Mouse (Mus musculus): ENCODE data around the gene Wbp2.

Gene Wbp2

GRCm38 (mm10) chr11:116091591-116091990, 4.8 kb upstream of the Wbp2 start:
- DNase-seq (ENCODE audit: low read depth, low spot score), result no peak

- no peak for DNase-seq (ENCODE audit: low read depth, low spot score)
Observed at GRCm38 (mm10) chr11:116089545-116089944, 2.8 kb upstream of the Wbp2 start.

- no peak for DNase-seq (ENCODE audit: low read depth, low spot score)
Observed at GRCm38 (mm10) chr11:116088741-116089394, 2.1 kb upstream of the Wbp2 start.

DNA sequence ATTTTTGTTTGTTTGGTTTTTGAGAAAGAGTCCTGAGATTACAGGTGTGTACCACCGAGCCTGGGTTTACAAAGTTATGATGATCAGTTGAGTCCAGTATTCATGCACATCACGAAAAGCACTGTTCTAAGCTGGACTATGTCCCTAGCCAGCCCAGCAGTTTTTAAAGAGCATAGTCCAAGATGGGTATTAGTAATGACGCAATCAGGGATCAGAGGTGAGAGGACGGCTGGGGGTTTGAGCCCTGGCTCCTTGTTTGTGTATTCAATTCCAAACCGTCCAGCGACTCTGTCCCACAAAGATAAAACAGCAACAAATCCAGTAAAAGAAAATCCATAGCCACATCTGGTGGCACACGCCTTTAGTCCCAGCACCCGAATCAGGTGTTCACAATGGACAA, 1.4 kb upstream of the Wbp2 start:
- DNase-seq (ENCODE audit: low read depth, low spot score), result no peak

DNA sequence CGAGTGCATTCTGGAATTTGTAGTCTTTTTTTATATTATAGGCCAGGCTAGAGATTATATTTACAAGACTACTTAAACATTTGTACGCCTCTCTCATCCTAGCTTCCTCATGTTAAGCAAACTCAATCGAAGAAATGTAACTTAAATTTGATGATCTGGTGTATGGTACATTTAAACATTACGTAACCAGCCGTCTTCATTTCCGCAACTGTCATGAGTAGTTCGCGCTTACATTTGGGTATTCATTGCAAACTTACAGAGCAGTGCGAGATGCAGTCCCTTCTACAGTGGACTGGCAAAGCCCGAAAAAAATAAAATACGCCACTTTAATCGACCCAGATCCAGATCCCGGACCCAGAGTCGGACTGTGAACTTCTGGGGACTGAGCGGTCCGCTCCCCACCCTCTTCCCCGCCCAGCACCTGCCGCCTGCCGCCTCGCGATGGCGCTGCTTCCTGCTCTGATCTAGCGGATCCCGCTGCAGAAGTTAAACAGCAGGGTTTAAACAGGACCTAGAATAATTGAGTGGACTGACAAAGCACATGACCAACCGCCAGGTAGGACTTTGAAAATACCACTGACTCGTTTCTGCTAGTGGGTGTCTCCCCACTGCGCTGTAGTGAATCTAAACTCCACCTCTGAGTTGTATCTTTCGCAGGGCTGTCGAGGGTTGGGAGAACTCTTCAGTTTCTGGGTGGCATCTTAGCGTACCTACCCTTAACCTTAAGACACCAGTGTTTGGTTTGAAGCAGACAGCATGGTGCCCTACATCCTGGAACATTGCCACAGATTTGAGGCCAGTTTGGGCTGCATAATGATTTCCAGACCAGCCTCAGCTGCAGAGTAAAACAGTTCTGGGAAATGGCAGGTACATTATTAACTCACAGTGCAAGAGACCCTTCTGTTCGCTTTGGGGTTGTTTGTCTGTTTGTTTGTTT, 667 bp upstream of the Wbp2 start:
- peak; percentile 91 for DNase-seq (ENCODE audit: low read depth, low spot score)

DNA sequence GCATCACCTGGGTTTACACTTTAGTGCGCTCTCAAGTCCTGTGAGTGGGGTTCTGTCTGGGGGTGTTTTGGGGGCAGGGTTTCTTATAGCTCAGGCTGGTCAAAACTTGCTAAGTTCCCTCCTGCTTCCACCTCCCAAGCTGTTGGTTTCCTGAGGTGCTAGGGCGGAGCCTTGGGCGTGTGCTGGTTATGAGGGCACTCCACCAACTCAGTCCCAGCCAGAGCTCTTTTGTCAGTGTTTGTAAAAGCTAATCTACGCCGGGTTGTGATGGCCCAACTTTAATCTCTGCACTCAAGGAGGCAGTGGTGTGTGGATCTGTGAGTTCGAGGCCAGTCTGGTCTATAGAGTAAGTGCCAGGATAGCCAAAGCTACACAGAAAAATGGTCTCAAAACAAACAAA, 2.6 kb downstream of the Wbp2 start:
- DNase-seq (ENCODE audit: low read depth, low spot score), result no peak

GRCm38 (mm10) chr11:116083096-116083672, 3.6 kb downstream of the Wbp2 start:
- no peak for DNase-seq (ENCODE audit: low read depth, low spot score)

DNA sequence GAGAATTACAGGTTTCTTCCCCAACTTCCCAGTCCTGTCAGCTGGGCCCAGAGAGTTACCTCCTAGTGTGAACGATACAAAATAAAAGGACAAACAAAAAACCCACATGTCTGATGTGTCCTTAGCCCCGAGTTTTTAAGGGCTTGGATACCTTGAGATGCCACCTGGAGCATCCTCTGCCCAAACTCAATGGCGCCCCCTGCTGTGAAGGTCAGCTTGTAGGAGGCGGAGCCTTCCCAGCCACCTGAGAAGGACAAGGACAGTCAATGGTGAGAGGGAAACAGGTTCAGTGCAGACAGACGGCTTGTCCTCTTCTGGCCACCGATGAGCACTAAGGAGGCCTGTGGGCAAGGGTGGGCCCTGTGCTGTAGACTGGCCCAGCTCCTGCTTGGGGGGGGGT, 5.7 kb downstream of the Wbp2 start:
- DNase-seq (ENCODE audit: low read depth, low spot score), result peak; percentile 69

DNA sequence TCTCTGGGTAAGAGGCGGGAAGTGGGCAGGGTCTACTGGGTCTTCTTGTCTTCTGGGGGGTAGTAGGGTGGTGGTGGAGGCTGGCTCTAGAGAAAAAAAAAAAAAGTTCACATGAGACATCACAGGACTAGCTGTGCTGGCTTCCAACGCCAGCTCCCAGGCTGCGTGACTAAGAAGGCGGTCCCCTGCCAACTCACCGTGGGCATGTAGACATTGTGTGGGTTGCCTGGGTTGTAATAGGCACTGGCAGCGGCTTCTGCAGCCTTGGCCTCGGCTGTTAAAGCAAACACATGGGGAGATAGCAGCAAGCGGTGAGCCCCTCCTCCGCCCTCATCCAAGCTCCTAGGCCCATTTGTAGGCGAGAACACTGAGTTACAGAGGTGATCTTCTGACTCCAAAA, 7.3 kb downstream of the Wbp2 start:
- no peak for DNase-seq (ENCODE audit: low read depth, low spot score)

GRCm38 (mm10) chr11:116078676-116079320, 8.0 kb downstream of the Wbp2 start:
- no peak for DNase-seq (ENCODE audit: low read depth, low spot score)

DNA sequence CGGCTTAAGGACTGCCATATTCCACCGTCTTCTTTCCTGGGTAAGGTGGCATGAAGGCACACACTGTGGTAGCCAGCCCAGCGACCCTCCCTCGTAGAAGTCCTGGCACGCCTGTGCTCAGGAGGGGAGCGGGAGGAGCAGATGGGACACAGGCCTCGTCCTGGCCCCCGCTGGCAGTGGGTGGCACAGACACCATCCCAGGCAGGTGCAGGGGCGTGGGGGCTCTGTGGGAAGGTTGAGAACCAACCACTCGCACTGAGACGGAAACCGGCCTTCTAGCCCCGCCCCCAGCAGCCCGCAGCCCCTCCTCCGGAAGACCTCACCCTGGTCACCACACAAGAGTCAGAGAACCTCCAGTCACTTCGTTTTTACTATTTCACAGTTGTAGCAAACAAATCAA, 8.6 kb downstream of the Wbp2 start:
- DNase-seq (ENCODE audit: low read depth, low spot score), result peak; percentile 60

DNA sequence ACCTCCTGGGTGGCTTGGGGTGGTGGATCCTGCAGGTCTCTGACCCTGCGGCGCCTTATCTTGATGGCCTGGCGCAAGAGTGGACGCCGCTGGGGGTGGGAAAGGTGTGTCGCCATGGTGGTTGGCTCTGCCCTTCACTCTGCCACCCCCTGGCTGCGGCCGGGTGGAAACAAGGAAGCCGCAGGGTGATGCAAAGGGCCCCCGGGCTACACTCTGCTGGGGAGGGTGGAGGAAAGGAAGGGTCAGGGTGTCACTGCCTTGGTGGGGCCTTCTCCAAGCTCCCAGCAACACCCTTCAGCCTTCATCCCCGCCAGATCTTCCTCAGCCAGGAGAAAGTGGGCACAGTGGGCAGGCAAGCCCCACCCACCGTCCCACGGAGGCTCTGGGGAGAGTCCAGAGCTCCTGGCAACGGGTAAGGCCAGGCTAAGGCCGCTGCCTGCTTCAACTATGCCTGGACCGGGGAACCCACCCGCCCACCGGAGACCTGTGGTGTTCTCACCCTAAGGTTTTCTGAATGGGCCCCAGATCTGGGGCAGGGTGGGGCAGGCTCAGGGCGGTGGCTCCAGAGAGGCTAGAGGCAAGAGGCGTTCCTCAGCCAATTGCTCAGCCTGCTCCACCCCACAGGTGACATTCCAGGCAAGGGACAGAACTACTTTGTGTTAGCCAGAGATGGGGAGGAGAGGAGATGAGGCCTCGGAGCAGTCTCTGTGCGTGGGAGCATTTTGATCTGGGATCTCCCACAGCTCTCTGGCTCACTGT, 9.2 kb downstream of the Wbp2 start, which contains the start of gene Unc13d:
Unc13d (minus strand) TSS at position 516 of the 759 bp plus-strand sequence.
- peak; percentile 71 for DNase-seq (ENCODE audit: low read depth, low spot score)

DNA sequence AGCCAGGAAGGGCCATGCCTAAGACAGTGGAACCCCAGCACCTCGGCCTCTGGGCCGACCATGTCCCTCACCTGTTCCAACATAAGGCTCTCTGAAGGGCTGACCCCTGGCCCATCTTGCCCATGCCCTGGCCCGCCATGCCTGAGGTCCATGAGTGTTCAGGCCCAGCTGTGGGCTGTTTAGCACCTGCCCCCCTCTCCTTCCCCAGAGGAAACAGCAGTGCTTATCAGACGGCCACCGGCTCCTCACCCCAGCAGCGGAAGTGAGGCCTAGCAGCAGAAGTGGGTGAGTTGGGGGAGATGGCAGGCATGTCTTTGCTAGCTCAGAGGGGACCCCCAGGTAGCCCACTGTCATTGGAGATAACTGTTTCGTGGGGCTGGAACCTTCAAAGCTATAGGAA, 10.0 kb downstream of the Wbp2 start:
- DNase-seq (ENCODE audit: low read depth, low spot score), result no peak

GRCm38 (mm10) chr11:116076266-116076540, 10.6 kb downstream of the Wbp2 start:
- no peak for DNase-seq (ENCODE audit: low read depth, low spot score)

DNA sequence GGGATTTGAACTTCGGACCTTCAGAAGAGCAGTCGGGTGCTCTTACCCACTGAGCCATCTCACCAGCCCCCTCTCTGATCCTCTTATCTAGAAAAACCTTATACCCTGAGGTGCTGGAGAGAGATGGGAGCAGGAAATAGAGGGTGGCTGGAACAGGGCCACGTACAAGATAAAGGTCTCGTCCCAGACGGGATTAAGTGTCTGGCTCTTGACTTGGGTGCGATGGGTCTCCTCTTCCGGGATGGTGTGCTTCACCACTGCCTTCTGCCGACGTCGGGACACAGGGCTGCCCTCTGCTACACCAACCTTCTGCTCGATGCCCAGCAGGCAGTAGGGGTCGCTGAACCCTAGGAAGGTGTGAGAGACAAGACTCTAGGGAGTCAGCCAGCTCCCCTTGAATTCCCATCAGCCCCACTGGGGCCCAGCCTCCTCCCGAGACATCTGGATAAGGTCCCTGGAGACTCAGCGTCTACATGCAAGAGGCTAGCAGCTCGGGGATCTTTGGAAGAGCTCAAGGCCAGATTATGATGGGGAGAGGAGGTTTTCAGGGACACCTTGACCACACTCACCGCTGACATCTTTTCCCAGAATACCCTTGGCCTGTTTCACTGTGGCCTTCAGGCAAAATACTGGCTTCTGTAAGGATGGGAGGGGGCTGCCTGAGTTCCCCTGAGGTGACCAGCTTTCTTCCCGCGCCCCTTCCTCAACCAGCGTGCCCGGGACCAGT, 11.1 kb downstream of the Wbp2 start:
- DNase-seq (ENCODE audit: low read depth, low spot score), result peak; percentile 44

DNA sequence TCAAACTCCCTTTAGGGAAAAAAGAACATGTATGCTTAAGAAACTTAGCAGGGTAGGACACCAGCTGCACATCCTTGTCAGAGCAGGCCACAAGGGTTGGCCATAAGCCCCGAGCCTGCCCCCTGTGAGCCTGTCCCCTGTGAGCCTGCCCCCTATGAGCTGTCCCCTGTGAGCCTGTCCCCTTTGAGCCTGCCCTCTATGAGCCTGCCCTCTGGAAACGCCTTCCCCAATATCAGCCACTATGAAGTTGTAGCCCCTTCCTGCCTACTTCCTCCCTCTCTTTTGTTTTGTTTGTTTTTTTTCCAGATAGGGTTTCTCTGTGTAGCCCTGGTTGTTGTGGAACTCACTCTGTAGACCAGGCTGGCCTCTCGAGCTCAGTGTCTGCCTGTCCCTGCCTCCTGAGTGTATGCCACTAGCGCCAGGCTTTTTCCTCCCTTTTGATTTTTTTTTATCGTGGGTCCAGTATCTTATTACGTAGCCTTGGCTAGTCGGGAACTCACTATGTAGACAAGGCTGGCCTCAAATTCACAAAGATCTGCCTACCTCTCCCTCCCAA, 12.3 kb downstream of the Wbp2 start:
- DNase-seq (ENCODE audit: low read depth, low spot score), result no peak

DNA sequence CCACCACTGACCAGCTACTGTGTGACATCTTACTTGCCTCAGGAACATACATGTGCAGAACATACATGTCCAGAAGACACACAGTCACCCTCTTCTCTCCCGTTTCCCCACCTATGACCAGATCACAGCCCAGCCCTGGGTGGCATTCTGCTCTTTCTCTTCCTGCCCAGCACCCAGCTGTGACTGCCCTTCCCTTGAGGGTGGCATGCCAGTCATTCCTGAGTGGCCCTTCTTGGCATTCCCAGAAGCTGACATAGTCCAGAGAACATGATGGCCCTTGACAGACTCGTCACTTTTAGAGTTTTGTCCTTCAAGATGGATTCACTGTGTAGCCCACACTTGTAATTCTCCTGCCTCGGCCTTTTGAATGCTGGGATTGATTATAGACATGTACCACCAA, 14.2 kb downstream of the Wbp2 start:
- no peak for DNase-seq (ENCODE audit: low read depth, low spot score)

- peak; percentile 84 for DNase-seq (ENCODE audit: low read depth, low spot score)
Observed at GRCm38 (mm10) chr11:116071510-116071909, 15.3 kb downstream of the Wbp2 start.

DNA sequence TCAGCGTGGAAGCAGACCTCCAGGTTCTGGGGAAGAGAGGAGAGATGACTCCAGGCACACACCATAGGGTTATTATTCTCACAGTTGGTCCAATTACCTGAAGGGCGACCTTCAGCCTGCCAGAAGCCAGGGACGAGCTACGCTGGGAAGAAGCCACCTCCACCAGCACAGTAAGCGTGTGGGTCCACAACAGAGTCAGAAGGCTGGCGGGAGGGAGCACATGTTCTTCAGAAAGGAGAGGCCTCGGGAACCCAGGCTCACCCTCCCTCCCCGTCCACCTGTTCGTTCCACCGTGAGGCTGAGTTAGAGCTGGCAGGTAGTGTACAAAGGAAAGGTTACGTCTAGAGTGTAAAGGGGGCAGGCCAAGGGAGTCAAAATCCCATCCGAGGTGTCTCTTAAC, 21.4 kb downstream of the Wbp2 start:
- DNase-seq (ENCODE audit: low read depth, low spot score), result no peak

DNA sequence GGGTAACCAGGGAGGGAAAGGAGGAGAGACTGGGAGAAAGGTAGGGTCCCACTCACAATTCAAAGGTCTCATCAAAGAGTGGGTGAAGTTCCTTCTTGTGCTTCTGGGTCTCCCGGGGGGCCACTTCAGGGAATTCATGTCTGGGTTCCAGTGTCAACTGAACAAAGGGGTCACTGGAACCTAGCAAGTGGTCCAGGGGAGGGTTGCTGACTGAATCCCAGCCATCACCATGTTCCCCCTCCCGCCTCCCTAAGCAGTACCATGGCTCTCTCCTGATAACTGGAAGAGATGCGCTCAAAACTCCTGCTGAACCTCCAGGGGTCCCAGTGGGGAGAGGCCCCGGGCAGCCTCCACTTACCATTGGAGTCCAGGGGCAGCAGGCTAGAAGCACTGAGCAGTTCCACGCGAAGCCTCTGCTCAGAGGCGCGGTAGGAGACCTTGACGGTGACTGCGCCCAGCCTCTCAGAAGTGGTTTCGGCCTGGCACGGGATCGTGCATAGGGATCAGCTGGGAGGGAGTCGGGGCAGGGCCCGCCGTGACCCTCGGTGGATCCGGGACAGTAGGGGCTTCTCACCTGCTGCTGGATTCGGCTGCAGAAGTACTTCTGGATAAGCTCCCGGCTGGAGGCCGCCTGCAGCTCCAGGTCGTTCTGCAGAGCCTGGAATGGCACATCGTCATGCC, 22.5 kb downstream of the Wbp2 start:
- DNase-seq (ENCODE audit: low read depth, low spot score), result no peak

All from ES-CJ7 (cell line).